Mouse (Mus musculus) C2C12 (cell line): ENCODE measurements around the gene Isg20. TPM values are rescaled to one million over a fixed set of nuclear protein-coding genes. Genes with fewer than 3 reads are reported as not detected.

Experiments
- H3K27me3 ChIP-seq: one replicate; pipeline ENCODE4 v1.6.1; 2011; ENCODE audit not compliant: control insufficient read depth, insufficient read depth, insufficient read length
- H3K36me3 ChIP-seq: one replicate; pipeline ENCODE4 v1.6.1; 2011; ENCODE audit not compliant: control insufficient read depth, insufficient read depth
- H3K4me3 ChIP-seq: one replicate; pipeline ENCODE4 v1.5.1; 2011; ENCODE audit warnings: mild to moderate bottlenecking, control low read depth; ENCODE audit not compliant: poor library complexity, insufficient read depth, severe bottlenecking
- H3K79me2 ChIP-seq: one replicate; pipeline ENCODE4 v1.6.1; 2011; ENCODE audit not compliant: control insufficient read depth, insufficient read depth
- H3K79me3 ChIP-seq: one replicate; pipeline ENCODE4 v1.6.1; 2011; ENCODE audit warnings: low read depth, control low read depth
- H3ac ChIP-seq: one replicate; pipeline ENCODE3; 2011; ENCODE audit warnings: low read depth; ENCODE audit not compliant: control insufficient read depth, insufficient read length
- CEBPB ChIP-seq: IDR thresholded peaks from one replicate; pipeline ENCODE4 v1.6.1; 2011; ENCODE audit warnings: low read depth, mild to moderate bottlenecking, control low read depth, moderate library complexity
- CTCF ChIP-seq: IDR thresholded peaks from one replicate; pipeline ENCODE4 v1.5.1; 2011; ENCODE audit not compliant: control insufficient read depth, insufficient read depth, insufficient read length
- FOSL1 ChIP-seq: IDR thresholded peaks from one replicate; pipeline ENCODE4 v1.8.0; 2011; ENCODE audit warnings: mild to moderate bottlenecking, low read length; ENCODE audit not compliant: poor library complexity, insufficient read depth, severe bottlenecking
- MAX ChIP-seq: IDR thresholded peaks from one replicate; pipeline ENCODE4 v1.6.1; 2011; ENCODE audit warnings: mild to moderate bottlenecking, control low read depth
- MYOD1 ChIP-seq: IDR thresholded peaks from one replicate; pipeline ENCODE4 v1.6.1; 2011; ENCODE audit warnings: low read depth; ENCODE audit not compliant: control insufficient read depth, insufficient read length
- MYOG ChIP-seq: IDR thresholded peaks from one replicate; pipeline ENCODE4 v1.6.1; 2011; ENCODE audit not compliant: control insufficient read depth, insufficient read length; ENCODE audit errors: extremely low read depth
- USF1 ChIP-seq: IDR thresholded peaks from one replicate; pipeline ENCODE4 v1.6.1; 2011; ENCODE audit warnings: low read depth, mild to moderate bottlenecking, control low read depth, moderate library complexity
- polyA plus RNA-seq: library from polyadenylated mRNA; unstranded; fragments of >200 nt; fragmentation: generic; extraction: Trizol; gene quantifications from one replicate; pipeline ENCODE4 v1.2.1, GENCODE M21; 2012; ENCODE audit warnings: missing spikeins

Isg20 gene
- polyA plus RNA-seq, 1 experiment, result 5.3 TPM

DNA sequence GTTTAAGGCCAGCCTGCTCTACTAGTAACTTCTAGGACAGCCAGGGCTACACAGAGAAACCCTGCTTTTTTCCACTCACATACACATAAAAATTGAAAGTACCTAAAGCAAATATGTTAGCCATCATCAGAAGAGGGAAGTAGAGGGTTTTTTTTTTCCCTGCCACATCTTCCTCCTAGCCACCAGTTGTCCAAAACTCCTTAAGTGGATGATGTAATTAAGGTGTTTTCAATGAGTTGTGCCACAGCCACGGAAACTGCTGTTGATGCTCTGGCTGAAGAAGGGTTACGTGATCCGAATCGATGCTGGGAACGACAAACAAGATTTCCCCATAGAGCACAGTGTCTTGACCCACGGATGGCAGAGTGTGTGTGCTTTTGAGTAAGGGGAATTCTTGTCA, 40.9 kb upstream of the Isg20 start:
- Histone ChIP-seq H3K79me3 (no peaks in the 10 kb centered on the region), H3K36me3 (no peaks in the 10 kb centered on the region), H3ac (no peak overlapping the region), H3K79me2 (no peaks in the 10 kb centered on the region), H3K27me3 (peaks cover 28% of the 10 kb centered on the region), H3K4me3 (no peak overlapping the region)
- TF ChIP-seq MYOG, result no peak
- no peak for TF ChIP-seq FOSL1
- no peak for TF ChIP-seq USF1
- no peak for TF ChIP-seq CEBPB
- TF ChIP-seq CTCF, result no peak
- no peak for TF ChIP-seq MAX
- no peak for TF ChIP-seq MYOD1

DNA sequence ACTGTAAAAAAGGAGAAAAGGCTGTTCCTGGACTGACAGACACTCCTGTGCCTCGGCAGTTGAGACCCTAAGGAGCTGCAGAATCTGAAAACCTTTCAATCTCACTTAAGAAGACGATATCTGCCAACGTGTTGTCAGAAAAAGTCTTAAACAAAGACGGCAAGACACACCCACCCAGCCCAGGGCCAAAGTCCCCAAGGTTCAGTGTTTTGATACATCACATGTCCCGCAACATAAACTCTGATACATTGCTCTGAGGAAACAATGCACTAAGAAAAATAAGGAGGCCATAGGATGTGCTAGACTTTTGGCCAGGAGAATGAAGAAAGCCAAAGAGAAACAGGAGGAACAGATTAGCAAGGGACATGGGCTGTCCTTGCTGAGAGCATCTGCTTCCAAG, 40.4 kb upstream of the Isg20 start:
- no peaks in the 10 kb centered on the region for H3K79me2 ChIP-seq
- TF ChIP-seq MYOD1 (no peak), CEBPB (no peak), MAX (no peak), CTCF (no peak), USF1 (no peak)
- H3K79me3 ChIP-seq, result no peaks in the 10 kb centered on the region
- no peak overlapping the region for H3K4me3 ChIP-seq
- peaks cover 29% of the 10 kb centered on the region for H3K27me3 ChIP-seq
- H3ac ChIP-seq, result no peak overlapping the region
- no peaks in the 10 kb centered on the region for H3K36me3 ChIP-seq

DNA sequence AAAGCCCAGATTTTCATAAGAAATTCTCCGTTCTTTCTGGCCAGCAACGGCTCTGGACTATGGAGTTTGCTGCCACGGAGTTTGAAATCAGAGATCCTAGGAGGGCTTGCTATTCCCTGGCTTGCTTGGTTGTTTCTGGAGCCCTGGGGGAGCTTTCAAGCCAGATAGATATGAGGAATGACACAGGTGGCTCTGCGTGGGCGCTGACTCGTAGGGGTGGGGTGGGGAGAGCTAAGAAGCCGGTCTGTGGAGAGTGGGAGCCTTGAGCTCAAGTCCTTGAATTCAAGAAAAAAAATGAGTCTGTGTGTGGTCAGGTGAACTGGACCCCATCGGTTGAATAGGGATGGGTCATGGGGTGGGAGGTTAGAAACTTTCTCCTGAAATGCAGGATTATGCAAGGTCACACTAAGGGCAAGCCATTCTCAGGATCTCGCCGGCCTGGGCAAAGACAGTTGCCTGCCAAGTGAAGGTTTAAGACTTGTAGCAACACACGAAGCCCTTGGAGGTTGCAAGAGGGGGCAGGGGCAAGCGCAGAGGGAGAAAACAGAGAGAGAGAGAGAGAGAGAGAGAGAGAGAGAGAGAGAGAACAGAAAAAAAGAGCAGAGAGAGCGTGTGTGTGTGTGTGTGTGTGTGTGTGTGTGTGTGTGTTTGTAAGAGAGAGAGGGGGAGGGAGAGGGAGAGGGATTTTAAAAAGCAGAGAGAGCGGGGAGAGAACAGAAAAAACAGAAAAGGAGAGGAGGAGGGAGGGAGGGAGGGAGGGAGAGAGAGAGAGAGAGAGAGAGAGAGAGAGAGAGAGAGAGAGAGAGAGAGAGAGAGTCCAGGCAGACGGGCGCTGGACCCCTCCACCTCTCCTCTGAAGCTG, 31.4 kb upstream of the Isg20 start:
- Histone ChIP-seq H3K36me3 (no peaks in the 10 kb centered on the region), H3ac (no peak overlapping the region), H3K79me2 (no peaks in the 10 kb centered on the region), H3K79me3 (no peaks in the 10 kb centered on the region), H3K27me3 (peaks cover 68% of the 10 kb centered on the region), H3K4me3 (no peak overlapping the region)
- TF ChIP-seq CEBPB, result no peak

DNA sequence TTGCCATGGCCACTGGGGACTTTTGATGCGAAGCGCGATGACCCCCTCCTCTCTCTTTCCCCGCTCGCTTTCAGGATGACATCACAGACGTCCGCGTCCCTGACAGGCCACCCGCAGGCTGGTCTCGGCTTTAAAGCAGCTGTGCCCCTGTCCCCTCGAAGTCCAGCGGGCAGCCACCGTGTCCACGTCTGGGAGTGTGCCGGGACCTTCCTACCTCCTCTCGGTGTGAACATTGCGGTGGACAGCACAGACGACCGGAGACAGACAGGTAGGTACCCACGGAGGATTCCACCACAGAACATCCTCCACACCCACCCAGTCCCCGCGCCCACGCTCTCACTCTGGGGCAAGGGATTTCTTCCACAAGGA, 30.8 kb upstream of the Isg20 start:
- Histone ChIP-seq H3K79me2 (no peaks in the 10 kb centered on the region), H3K79me3 (no peaks in the 10 kb centered on the region), H3K27me3 (peaks cover 64% of the 10 kb centered on the region), H3ac (no peak overlapping the region), H3K36me3 (no peaks in the 10 kb centered on the region), H3K4me3 (no peak overlapping the region)
- no peak for TF ChIP-seq FOSL1
- TF ChIP-seq MYOD1, result no peak
- no peak for TF ChIP-seq CTCF

DNA sequence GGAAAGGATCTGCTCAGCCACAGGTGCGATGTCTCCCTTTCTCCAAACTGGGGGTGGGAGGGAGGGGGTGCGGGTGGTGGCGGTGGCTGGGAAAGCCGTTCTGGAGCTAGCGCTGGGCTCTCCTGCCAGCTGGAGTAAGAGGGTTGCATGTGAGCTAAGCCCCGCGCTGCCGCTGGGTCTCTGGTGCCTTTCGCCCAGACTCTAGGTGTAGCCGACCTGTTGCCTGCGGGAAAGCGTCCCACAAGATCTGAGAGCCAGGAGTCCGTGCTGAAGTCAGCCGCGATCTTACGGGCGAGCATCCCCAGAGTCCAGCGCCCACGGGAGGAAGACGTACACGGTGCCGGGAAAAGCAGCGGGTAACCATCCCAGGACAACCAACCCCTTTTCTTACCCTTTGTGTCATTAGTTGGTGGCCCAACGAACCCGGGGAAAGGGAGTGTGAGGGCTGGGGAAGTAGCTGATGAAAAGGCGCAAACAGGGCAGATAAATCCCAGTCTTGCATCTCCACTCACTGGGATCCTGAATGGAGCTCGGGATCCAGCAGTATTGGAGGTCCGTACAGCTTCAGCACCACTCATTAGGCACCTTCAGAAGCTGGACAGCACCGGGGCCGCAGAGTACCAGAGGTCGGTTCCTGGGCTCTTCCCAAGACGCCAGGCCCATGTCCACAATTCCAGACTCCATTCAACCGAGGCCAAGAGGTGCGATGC, 30.1 kb upstream of the Isg20 start:
- H3K79me3 ChIP-seq, result no peaks in the 10 kb centered on the region
- TF ChIP-seq MYOG, result no peak
- TF ChIP-seq CTCF, result no peak
- TF ChIP-seq FOSL1, result no peak
- no peak for TF ChIP-seq MYOD1
- no peak for TF ChIP-seq CEBPB
- TF ChIP-seq MAX, result no peak
- no peak for TF ChIP-seq USF1
- peaks cover 69% of the 10 kb centered on the region for H3K27me3 ChIP-seq
- no peaks in the 10 kb centered on the region for H3K79me2 ChIP-seq
- H3K36me3 ChIP-seq, result no peaks in the 10 kb centered on the region
- no peak overlapping the region for H3ac ChIP-seq
- no peak overlapping the region for H3K4me3 ChIP-seq

DNA sequence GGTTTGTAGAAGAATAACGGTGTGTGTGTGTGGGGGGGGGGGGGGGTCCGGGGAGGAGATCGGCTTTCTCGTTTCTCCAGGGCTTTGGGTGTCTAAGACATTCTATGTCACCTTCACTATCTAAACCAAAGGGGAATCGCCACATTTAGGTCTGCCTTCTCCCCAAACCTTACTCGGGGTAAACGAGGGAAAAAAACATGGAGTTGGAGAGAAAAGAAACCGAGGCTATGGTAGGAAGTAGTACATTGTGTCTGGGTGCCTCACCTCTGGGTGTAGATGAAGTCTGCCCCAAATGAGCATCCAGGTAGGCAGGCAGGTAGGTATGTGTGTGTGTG, 29.5 kb upstream of the Isg20 start:
- H3K4me3 ChIP-seq, result no peak overlapping the region
- no peak overlapping the region for H3ac ChIP-seq
- H3K79me2 ChIP-seq, result no peaks in the 10 kb centered on the region
- H3K27me3 ChIP-seq, result peaks cover 69% of the 10 kb centered on the region
- H3K79me3 ChIP-seq, result no peaks in the 10 kb centered on the region
- TF ChIP-seq FOSL1, result no peak
- no peak for TF ChIP-seq MYOD1
- no peak for TF ChIP-seq MYOG
- no peak for TF ChIP-seq MAX
- TF ChIP-seq CTCF, result no peak
- no peak for TF ChIP-seq CEBPB
- TF ChIP-seq USF1, result no peak
- H3K36me3 ChIP-seq, result no peaks in the 10 kb centered on the region
